Mouse (Mus musculus) CH12.LX (cell line): ENCODE results near the gene Abr. TPM values are rescaled to one million over a fixed set of nuclear protein-coding genes. Genes with fewer than 3 reads are reported as not detected.

Experiments
- DNase-seq: peaks from one replicate; pipeline ENCODE4 v3.0.0-alpha.2; 2013; ENCODE audit errors: extremely low read depth
- H3K27ac ChIP-seq: 2 replicates; pipeline ENCODE4 v1.5.1; 2012; ENCODE audit warnings: low read depth, mild to moderate bottlenecking, control low read depth, moderate library complexity; ENCODE audit not compliant: insufficient read depth
- H3K27me3 ChIP-seq: replicated peaks from 2 replicates; pipeline ENCODE3; 2012; ENCODE audit warnings: inconsistent platforms
- H3K36me3 ChIP-seq, 2 experiments: replicated peaks in 1 of 2; 2 replicates each; pipeline versions ENCODE3 to v1.6.1; 2012; ENCODE audit warnings: inconsistent platforms in 1 of 2, low read length in 1 of 2, mild to moderate bottlenecking in 1 of 2, mixed read lengths in 1 of 2, moderate library complexity in 1 of 2; ENCODE audit not compliant: control insufficient read depth in 1 of 2, insufficient read depth in 1 of 2
- H3K4me1 ChIP-seq, 2 experiments: 2 replicates each; pipeline ENCODE4 v1.6.1; 2012; ENCODE audit warnings: inconsistent platforms in 1 of 2, moderate library complexity in 1 of 2; ENCODE audit not compliant: insufficient read depth in 2 of 2, control insufficient read depth in 1 of 2
- H3K4me2 ChIP-seq: 2 replicates; pipeline ENCODE4 v1.6.1; 2012; ENCODE audit warnings: low read depth, mild to moderate bottlenecking, control low read depth; ENCODE audit not compliant: poor library complexity, insufficient read depth, severe bottlenecking
- H3K4me3 ChIP-seq, 3 experiments: fragments of 150-350 bp in 1 of 3; sonication (generic) in 1 of 3; replicated peaks in 1 of 3; 2 replicates each; pipeline versions ENCODE3 to v1.5.1; 2011 to 2012; ENCODE audit warnings: low read depth in 2 of 3, low read length in 2 of 3, mild to moderate bottlenecking in 2 of 3, moderate library complexity in 2 of 3, control low read depth in 1 of 3, improper control_type of control experiment in 1 of 3, inconsistent platforms in 1 of 3, mixed read lengths in 1 of 3; ENCODE audit not compliant: poor library complexity in 1 of 3
- H3K79me2 ChIP-seq: replicated peaks from 2 replicates; pipeline ENCODE4 v1.6.1; 2012; ENCODE audit warnings: mild to moderate bottlenecking, moderate library complexity; ENCODE audit not compliant: control insufficient read depth, poor library complexity, insufficient read depth, severe bottlenecking; ENCODE audit errors: extremely low read depth
- H3K9ac ChIP-seq: 2 replicates; pipeline ENCODE4 v1.6.1; 2012; ENCODE audit warnings: low read depth, mild to moderate bottlenecking, control low read depth, moderate library complexity; ENCODE audit not compliant: insufficient read depth
- H3K9me3 ChIP-seq: replicated peaks from 2 replicates; pipeline ENCODE3; 2012; ENCODE audit warnings: low read length, inconsistent platforms, mixed read lengths
- BHLHE40 ChIP-seq: IDR thresholded peaks from 2 replicates; pipeline ENCODE4 v1.6.1; 2011; ENCODE audit warnings: mild to moderate bottlenecking, low read depth, low read length, improper control_type of control experiment
- CHD1 ChIP-seq: IDR thresholded peaks from 2 replicates; pipeline ENCODE4 v1.6.1; 2012; ENCODE audit warnings: low read depth, low read length, improper control_type of control experiment, inconsistent platforms
- CHD2 ChIP-seq: IDR thresholded peaks from 2 replicates; pipeline ENCODE4 v1.6.1; 2011; ENCODE audit warnings: low read length, improper control_type of control experiment
- E2F4 ChIP-seq: IDR thresholded peaks from 2 replicates; pipeline ENCODE4 v1.6.1; 2011; ENCODE audit warnings: low read depth, low read length, improper control_type of control experiment; ENCODE audit not compliant: insufficient replicate concordance
- ELF1 ChIP-seq: IDR thresholded peaks from 2 replicates; pipeline ENCODE4 v1.6.1; 2014; ENCODE audit warnings: low read depth, mild to moderate bottlenecking, inconsistent platforms, low read length, improper control_type of control experiment
- ETS1 ChIP-seq: conservative IDR thresholded peaks from 2 replicates; pipeline ENCODE4 v1.6.1; 2012; ENCODE audit warnings: low read depth, mild to moderate bottlenecking, inconsistent platforms, low read length, improper control_type of control experiment, moderate library complexity
- GABPA ChIP-seq: IDR thresholded peaks from 2 replicates; pipeline ENCODE4 v1.6.1; 2012; ENCODE audit warnings: low read depth, low read length, improper control_type of control experiment, inconsistent platforms; ENCODE audit not compliant: insufficient replicate concordance
- JUND ChIP-seq: conservative IDR thresholded peaks from 2 replicates; pipeline ENCODE4 v1.6.1; 2011; ENCODE audit warnings: low read depth, low read length, improper control_type of control experiment
- KAT2A ChIP-seq: IDR thresholded peaks from 2 replicates; pipeline ENCODE4 v1.6.1; 2012; ENCODE audit warnings: low read length, improper control_type of control experiment, inconsistent platforms; ENCODE audit not compliant: insufficient replicate concordance
- MAFK ChIP-seq: IDR thresholded peaks from 2 replicates; pipeline ENCODE4 v1.6.1; 2011; ENCODE audit warnings: low read length, improper control_type of control experiment; ENCODE audit not compliant: insufficient replicate concordance
- MAX ChIP-seq: IDR thresholded peaks from 2 replicates; pipeline ENCODE4 v1.6.1; 2011; ENCODE audit warnings: low read length, improper control_type of control experiment
- MAZ ChIP-seq: IDR thresholded peaks from 2 replicates; pipeline ENCODE4 v1.6.1; 2012; ENCODE audit warnings: low read depth, mild to moderate bottlenecking, inconsistent platforms, low read length, improper control_type of control experiment, moderate library complexity
- MEF2A ChIP-seq: IDR thresholded peaks from 2 replicates; pipeline ENCODE4 v1.6.1; 2014; ENCODE audit warnings: low read depth, mild to moderate bottlenecking, inconsistent platforms, low read length, improper control_type of control experiment, borderline replicate concordance
- MXI1 ChIP-seq: IDR thresholded peaks from 2 replicates; pipeline ENCODE4 v1.6.1; 2011; ENCODE audit warnings: mild to moderate bottlenecking, low read depth, low read length, improper control_type of control experiment
- MYC ChIP-seq: IDR thresholded peaks from 2 replicates; pipeline ENCODE4 v1.6.1; 2011; ENCODE audit warnings: low read depth, mild to moderate bottlenecking, improper control_type of control experiment, low read length
- NRF1 ChIP-seq: IDR thresholded peaks from 2 replicates; pipeline ENCODE4 v1.6.1; 2014; ENCODE audit warnings: low read depth, mild to moderate bottlenecking, inconsistent platforms, low read length, improper control_type of control experiment, moderate library complexity
- PAX5 ChIP-seq: IDR thresholded peaks from 2 replicates; pipeline ENCODE4 v1.6.1; 2012; ENCODE audit warnings: low read length, inconsistent platforms, mixed read lengths
- POLR2A ChIP-seq: IDR thresholded peaks from 2 replicates; pipeline ENCODE4 v1.6.1; 2011; ENCODE audit warnings: low read depth, mild to moderate bottlenecking, improper control_type of control experiment, low read length
- POLR2AphosphoS2 ChIP-seq: IDR thresholded peaks from 2 replicates; pipeline ENCODE4 v1.6.1; 2011; ENCODE audit warnings: low read depth, low read length, improper control_type of control experiment
- RAD21 ChIP-seq: IDR thresholded peaks from 2 replicates; pipeline ENCODE4 v1.6.1; 2011; ENCODE audit warnings: low read depth, mild to moderate bottlenecking, low read length, improper control_type of control experiment, moderate library complexity
- SIN3A ChIP-seq: IDR thresholded peaks from 2 replicates; pipeline ENCODE4 v1.6.1; 2012; ENCODE audit warnings: low read length, improper control_type of control experiment, inconsistent platforms
- TBP ChIP-seq: conservative IDR thresholded peaks from 2 replicates; pipeline ENCODE4 v1.6.1; 2011; ENCODE audit warnings: low read depth, low read length, improper control_type of control experiment
- TCF12 ChIP-seq: IDR thresholded peaks from 2 replicates; pipeline ENCODE4 v1.6.1; 2014; ENCODE audit warnings: low read depth, mild to moderate bottlenecking, inconsistent platforms, low read length, improper control_type of control experiment
- USF1 ChIP-seq: IDR thresholded peaks from 2 replicates; pipeline ENCODE4 v1.6.1; 2014; ENCODE audit warnings: low read depth, mild to moderate bottlenecking, inconsistent platforms, low read length, improper control_type of control experiment
- USF2 ChIP-seq: conservative IDR thresholded peaks from 2 replicates; pipeline ENCODE4 v1.6.1; 2011; ENCODE audit warnings: low read depth, low read length, improper control_type of control experiment
- ZC3H11A ChIP-seq: IDR thresholded peaks from 2 replicates; pipeline ENCODE4 v1.6.1; 2012; ENCODE audit warnings: low read depth, mild to moderate bottlenecking, inconsistent platforms, low read length, improper control_type of control experiment
- ZMIZ1 ChIP-seq: IDR thresholded peaks from 2 replicates; pipeline ENCODE4 v1.6.1; 2012; ENCODE audit warnings: low read depth, mild to moderate bottlenecking, inconsistent platforms, low read length, improper control_type of control experiment
- dilution Hi-C: fragments of 300-500 bp; cut with MboI; formaldehyde crosslinking; loops from 2 replicates; pipeline ENCODE4 v1.14.3; 2020; ENCODE audit warnings: low sequenced_read_pairs; ENCODE audit not compliant: extremely low pct_unique_long_range_greater_than_20kb, extremely low pct_ligation_motif_present
- in situ Hi-C: fragments of 300-500 bp; cut with MboI; formaldehyde crosslinking; loops from 3 replicates; pipeline ENCODE4 v1.14.3; 2019; ENCODE audit warnings: low sequenced_read_pairs, low pct_ligation_motif_present, low pct_unique_long_range_greater_than_20kb, mixed read lengths
- polyA plus RNA-seq: library from polyadenylated mRNA; unstranded; fragments of >175 nt; gene quantifications from 2 replicates; pipeline ENCODE4 v1.2.1, GENCODE M21; 2012; ENCODE audit warnings: low read depth; ENCODE audit not compliant: insufficient read length
- total RNA-seq, 2 experiments: library from RNA; depleted of rRNA; stranded (reverse); fragments of 300-350 nt in 1 of 2; fragments of >200 nt in 1 of 2; gene quantifications; 2 replicates each; pipeline ENCODE4 v1.2.3; 2012 to 2014

Gene Abr
- total and polyA plus RNA-seq, 3 experiments = 21.0 to 49.5 (median 37.4) TPM

DNA sequence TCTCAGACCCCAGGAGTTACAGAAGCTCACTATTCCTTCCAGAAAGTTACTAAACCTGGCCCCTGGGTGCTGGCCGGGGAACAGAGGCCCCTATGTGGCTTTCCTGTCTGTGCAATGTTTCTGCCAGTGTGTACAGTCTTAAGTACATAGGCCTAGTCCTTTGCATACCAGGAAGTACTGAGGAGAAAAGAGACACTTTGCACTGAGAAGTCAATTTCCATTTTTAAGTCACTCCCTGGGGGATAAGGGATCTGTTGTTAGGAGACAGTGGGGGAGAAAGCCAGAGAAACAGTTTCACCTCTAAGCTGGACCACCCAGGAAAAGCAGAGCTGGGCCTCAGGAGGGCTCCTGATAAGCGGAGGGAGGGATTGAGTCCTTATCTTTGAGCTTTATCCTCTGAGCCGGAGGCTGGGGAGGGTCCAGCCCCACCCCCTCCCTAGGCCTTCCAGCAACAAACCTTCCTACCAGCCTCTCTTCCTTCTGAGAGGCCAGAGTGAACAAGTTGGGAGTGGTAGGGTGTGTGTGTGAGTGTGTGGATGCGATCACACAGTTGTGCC, 138.9 kb downstream of the Abr start (continued):
- TF ChIP-seq GABPA = no peak
- 0 out of 2 replicates have a peak, but pooled peaks have one; percentile 45 for TF ChIP-seq CHD1

DNA sequence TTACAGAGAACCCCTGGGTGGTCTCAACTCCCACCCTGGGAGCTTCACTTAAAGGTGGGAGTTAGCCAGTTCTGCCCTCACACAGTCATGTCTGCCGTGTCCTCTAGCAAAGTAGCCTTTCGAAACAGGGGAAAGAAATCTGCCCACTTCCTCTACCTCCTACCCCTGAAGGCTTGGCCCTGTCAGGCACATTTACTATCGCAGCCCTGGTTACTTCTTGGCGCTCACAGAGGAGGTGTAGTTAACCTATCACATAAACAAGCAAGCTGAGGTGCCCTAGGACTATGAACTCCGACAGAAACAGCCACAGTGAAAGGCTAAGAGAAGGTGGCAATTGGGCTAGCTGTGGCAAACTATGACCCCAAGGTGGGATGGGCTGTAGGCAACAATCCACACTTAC, 139.4 kb downstream of the Abr start:
- Histone ChIP-seq H3K4me2 (peak overlapping the region; percentile 91), H3K27me3 (no peaks in the 10 kb centered on the region), H3K4me1 (peaks cover 50 to 90% of the 10 kb centered on the region in 2 experiments), H3K9me3 (no peaks in the 10 kb centered on the region), H3K4me3 (peak overlapping the region in 1 of 3 experiments; percentile 5), H3K36me3 (peaks cover 16 to 38% of the 10 kb centered on the region in 2 experiments), H3K9ac (peak overlapping the region; percentile 49), H3K27ac (peak overlapping the region; percentile 99), H3K79me2 (no peaks in the 10 kb centered on the region)
- DNase-seq = no peak
- dilution Hi-C loops = no loop called here
- in situ Hi-C loops = no loop called here
- TF ChIP-seq USF2 (no peak), ETS1 (no peak), TCF12 (no peak), E2F4 (no peak), ELF1 (no peak), TBP (no peak), NRF1 (0 out of 2 replicates have a peak, but pooled peaks have one; percentile 4), MXI1 (peak; percentile 63), KAT2A (no peak), CHD2 (no peak), SIN3A (0 out of 2 replicates have a peak, but pooled peaks have one; percentile 10), POLR2A (no peak; the same call in 1 of the 2 replicates), POLR2AphosphoS2 (no peak), MAZ (no peak), MAFK (no peak)

DNA sequence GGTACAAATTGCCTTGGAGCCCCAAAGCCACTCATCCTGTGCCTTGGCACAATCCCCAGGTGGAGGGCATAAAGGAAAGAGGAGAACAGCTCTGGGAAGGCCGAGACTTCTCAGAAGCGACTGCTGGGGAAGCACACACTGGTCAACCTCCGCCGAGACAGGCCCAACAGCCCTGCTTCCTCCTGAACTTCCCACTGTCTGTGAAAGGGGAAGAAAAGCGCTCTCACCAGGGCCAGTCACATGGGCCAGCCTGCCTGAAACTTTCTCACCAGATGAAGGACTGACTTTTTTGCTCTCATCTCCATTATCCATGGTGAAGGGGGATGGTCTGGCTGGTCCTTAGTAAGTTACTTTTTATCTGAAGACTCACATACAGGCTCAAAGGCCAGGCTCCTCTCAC, 139.9 kb downstream of the Abr start:
- Histone ChIP-seq H3K36me3 (peaks cover 21 to 43% of the 10 kb centered on the region in 2 experiments), H3K27me3 (no peaks in the 10 kb centered on the region), H3K4me2 (peak overlapping the region; percentile 91), H3K9me3 (no peaks in the 10 kb centered on the region), H3K79me2 (no peaks in the 10 kb centered on the region), H3K27ac (peak overlapping the region; percentile 99), H3K4me1 (peaks cover 50 to 92% of the 10 kb centered on the region in 2 experiments), H3K4me3 (no peak overlapping the region), H3K9ac (peak overlapping the region; percentile 49)
- dilution Hi-C loops (no loop called here), in situ Hi-C loops (no loop called here)
- no peak for DNase-seq
- TF ChIP-seq USF1 = peak; percentile 68
- peak; percentile 36; the same call in 1 of the 2 replicates for TF ChIP-seq MYC
- no peak for TF ChIP-seq PAX5
- TF ChIP-seq ZC3H11A = no peak
- 0 out of 2 replicates have a peak, but pooled peaks have one; percentile 7 for TF ChIP-seq TCF12
- no peak for TF ChIP-seq ZMIZ1
- no peak for TF ChIP-seq JUND
- peak; percentile 0; the same call in 1 of the 2 replicates for TF ChIP-seq MXI1
- TF ChIP-seq BHLHE40 = peak; percentile 36
- 0 out of 2 replicates have a peak, but pooled peaks have one; percentile 75 for TF ChIP-seq MAX
- TF ChIP-seq ETS1 = peak; percentile 24; the same call in 1 of the 2 replicates
- TF ChIP-seq POLR2AphosphoS2 = no peak
- TF ChIP-seq USF2 = peak; percentile 59
- no peak for TF ChIP-seq RAD21
- TF ChIP-seq CHD1 = no peak
- peak; percentile 2; the same call in 1 of the 2 replicates for TF ChIP-seq SIN3A
- no peak for TF ChIP-seq MEF2A
- TF ChIP-seq POLR2A = 0 out of 2 replicates have a peak, but pooled peaks have one; percentile 44
